Mouse (Mus musculus) cerebellum, postnatal 14 days (tissue): ENCODE measurements around the gene Camkmt.

ENCODE experiments used
- DNase-seq, 2 experiments: peaks; one replicate each; pipeline ENCODE4 v3.0.0; 2021; ENCODE audit warnings: mixed read lengths in 2 of 2

Camkmt gene

DNA sequence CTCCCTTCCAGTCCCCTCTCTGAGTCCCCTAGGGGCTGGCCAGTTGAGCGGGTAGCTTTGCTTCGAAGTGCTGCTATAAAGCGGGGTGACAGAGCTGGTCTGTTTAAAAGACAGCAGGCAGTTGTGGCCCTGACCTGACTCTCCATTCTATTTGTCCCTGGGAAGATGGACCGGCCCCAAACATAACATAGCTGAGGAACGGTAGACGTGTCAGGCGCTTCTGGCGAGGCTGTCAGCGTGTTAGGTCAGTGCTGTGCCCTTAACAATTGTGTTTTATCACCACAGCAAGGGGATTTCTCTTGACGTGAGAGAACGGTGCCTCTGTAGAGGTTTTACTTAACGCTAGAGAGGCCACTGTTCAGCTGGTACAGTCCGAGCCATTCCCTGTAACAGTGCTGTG lies 86.9 kb downstream of the Camkmt start:
- DNase-seq = no peak

DNA sequence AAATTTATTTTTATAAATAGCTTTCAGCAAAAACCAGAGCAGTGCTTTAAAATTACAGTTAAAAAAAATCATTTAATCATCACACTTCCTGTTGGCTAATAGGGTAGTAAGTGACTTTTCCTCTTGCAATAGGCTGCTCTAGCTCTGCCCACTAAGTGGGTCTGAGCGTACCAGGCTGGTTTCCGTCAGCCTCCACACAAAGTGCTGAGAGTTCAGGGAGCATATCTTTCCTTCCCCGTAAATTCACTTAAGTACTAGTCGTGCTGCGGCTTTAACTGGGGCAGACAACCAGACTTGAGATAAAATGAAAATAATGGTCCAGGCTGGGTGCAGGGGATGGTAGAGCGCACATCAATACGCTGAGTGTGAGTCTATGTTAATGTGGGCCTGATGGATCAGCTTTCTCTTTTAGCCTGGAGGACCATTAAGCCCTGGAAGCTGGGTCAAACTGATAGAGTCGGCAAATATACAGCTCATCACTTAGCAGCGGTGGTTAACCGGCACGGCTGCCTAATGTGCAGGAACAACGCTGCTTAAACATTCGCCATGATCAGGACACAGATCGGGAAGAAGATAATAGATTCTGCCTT lies 90.2 kb downstream of the Camkmt start:
- DNase-seq = no peak

DNA sequence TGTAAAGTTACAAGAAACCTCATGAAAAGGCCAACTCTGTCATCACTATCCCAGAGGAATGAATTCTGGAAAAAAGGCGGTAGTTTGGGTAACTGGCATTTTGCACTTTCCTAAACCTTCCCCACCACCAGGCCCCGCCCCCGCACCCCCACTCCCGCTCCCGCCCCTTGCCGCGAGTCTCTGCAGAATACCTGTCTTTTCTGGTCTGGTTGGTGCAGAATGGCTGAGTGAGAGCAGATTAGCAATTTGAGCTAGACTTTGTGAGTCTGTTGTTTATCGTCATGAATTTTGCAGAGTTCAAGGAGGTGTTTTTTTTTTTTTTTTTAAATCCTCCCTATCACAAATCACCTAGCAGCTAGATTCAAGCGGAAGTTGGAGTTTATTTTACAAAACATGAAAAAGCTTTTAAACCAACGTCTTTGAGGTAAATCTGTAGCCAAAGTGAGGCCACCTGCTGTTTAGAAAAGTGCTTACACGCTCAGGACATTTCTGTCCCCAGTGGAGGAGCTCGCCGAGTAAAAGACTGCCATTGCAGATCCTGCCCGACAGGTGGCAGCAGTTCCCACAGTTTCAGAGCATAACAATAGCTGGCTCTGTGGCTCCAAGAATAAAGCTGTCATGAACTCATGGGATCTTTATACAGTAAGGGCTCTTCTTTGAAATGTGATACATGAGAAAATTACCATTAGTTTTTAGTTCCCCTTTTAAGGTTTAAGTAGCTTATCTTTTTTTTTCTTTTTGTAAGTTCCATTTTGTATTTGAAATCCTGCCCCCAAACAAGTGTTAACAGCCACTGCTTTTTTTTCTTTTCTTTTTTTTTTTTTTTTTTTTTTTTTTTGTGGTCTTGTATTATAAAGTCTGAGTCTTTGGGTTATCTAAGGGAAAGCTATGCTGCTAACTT lies 99.1 kb downstream of the Camkmt start:
- peak; percentile 87 to 89 for DNase-seq

DNA sequence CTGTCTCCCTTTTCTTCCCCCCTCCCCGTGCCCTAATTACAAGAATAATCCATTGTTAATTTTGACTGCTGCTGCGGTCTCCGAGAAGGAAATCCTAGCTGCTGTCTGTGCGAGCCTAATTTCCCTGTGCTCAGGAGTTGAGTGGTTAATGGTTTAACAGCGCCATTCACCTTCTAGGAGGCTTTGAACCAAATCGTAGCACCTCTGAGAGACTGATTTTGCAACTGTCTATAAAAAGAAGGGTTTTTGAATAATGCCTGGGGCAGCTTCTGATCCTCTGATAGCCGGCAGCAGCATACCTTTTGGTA lies 99.7 kb downstream of the Camkmt start:
- peak in 1 of 2 experiments; percentile 7 for DNase-seq

DNA sequence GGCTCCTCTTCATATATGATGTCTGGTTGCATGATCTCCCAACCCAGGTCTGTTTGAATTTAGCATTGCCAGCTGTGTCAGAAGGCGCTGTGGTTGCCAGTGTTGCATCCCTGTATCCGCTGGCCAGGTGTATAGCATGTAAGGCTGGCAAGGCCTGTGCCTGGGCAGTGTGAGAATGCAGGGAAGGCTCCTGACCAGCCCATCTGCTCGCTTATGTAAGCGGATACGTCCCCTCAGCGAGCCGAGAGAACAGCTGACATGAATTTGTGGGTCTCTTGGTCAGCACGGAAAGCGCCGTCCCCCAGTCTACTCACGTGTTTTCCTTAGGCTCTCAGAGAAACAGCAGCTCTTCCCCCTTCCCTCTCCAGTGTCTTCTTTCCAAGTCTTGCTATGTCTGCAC lies 102.9 kb downstream of the Camkmt start:
- DNase-seq = no peak

DNA sequence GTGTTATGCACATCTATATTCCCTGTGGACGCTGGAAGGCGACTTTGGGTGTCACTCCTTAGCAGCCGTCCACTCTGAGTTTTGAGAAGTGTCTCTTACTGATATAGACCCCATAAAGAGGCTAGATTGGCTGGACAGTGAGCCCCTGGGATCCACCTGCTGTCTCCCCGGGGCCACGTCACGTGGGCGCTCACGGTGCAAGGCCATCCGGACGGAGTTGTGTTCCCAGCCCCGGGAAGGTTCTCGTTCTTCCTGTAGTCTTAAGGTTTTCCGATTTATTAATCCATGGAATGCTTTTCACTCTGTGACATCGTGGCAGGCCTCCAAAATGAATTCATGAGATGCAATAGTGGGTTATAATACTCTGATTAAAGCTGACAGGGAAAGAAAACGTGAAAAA lies 108.4 kb downstream of the Camkmt start:
- no peak for DNase-seq

DNA sequence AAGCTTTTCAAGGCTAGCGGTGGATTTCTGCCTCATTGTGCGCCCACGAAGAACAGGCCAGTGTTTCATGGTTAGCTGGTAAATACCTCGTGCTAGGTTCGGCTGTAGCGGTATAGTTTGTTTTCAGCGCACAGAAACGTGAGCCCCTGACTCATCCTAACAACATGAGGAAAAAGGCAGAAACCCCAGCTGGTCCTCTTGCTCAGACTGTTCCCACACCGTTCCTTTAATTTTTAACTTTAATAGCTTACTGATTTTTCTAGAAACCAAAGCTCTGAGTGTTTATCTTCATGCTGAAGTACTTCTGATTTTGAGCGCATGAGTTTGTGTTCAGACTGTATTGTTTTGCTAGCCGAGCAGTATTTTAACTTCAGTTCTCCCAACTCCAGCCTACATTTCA lies 109.0 kb downstream of the Camkmt start:
- DNase-seq = no peak

DNA sequence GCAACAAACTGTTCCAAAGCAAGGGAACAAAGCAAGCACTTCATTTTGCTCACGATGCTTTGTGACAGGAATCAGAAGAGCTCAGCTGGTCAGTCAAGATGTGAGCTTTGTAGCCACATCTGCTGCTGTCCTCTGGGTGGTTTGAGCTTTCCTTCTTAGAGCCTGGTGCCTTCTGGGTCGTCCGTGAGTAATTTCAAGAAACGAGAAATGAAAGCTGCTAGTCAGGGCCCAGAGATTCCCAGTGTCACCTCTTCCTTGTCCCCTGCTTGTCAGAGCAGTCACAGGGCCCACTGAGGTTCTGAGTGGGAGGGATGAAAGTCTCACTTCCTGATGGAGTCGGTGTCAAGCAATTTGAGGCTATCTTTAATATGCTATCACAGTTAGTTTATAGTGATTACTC lies 127.7 kb downstream of the Camkmt start:
- no peak for DNase-seq

DNA sequence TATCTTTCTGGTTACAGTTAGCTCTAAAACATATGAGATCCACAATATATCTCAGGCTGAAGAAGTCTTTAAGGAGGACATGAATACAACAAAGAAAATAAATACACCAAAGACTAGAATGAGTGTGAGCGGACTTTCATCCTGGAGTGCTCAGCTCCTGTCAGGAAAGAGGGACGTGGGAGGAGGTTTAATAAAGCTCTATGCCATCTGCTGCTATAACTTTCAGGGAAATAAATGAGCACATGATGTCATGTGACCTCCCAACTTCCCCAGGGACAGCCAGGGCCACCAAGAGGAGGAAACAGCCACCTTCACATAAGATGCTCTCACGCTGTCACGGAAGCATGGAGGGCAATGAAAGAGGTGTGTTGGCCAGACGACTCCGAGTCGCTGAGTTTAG lies 151.8 kb downstream of the Camkmt start:
- DNase-seq = no peak

DNA sequence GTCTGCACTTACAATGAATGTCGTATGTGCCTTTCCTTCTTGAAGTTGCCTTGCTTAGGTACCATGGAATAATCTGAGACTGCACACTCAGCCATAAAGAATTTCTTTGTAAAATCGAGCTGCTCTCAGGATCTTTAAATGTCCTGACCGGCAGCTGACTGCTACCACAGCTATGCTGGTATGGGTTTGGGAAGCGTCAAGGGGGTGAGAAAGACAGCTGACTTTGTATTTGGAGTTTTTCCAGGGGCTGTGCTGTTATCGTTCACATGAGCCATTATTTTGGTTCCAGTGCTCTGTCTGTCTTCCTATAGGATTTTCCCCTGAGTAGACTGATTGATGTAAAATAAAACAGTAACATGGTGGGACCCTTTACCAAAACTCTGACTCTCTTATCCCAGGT lies 158.6 kb downstream of the Camkmt start:
- DNase-seq = no peak

DNA sequence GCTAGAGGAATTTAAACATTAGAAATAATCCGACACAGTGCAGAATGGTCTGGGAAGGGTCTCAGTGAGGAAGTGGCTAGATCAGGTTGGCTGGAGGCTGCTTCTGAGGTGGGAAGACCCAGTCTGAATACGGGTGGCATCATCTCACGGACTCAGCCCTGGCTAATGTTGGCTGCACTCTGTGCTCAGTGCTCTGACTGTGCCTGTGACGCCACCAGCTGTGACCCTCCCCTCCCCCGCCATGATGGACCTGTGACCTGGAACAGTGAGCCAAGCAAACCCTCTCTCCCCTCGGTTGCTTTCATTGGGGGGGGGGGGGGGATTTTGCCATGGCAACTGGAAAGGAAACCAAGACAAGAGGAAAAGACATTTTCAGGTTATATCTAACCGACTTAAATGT lies 159.4 kb downstream of the Camkmt start:
- DNase-seq = peak in 1 of 2 experiments; percentile 13

DNA sequence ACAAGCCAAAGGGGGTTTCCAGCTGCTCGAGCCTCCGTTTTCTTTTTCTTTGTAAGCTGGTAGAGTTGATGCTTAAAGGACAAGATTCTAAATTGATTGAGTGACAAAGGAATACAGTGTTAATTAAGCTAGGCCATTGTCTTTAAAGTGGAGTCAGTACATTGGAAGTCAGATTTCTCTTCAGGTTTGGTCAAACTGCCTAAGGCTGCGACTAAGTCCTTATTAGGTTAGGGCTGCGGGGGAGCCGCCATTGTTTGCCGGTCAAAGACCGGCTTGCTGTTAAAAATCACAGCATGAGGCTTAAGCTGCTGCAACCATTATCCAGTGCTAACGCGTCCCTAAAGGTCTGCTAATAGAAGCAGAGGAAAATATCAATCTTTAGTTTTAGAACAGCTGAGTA lies 166.6 kb downstream of the Camkmt start:
- DNase-seq = no peak

DNA sequence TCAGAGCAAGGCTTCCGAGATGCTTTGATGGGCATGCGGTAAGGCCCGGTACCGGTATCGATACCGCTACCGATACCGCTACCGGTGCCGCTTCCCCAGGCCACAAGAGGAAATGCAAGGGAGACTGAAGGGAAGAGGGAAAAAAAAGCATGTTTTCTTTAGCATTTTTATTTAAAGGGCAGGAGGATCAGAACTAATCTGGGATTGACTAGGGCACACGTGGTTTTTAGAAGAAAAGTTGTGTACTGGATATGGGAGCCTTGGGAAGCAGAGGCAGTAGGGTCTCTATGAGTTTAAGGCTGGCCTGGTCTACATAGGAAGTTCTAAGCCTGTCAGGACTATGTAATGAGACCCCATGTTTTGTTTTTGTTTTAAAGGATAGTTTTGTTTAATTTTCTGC lies 167.0 kb downstream of the Camkmt start:
- DNase-seq = no peak

DNA sequence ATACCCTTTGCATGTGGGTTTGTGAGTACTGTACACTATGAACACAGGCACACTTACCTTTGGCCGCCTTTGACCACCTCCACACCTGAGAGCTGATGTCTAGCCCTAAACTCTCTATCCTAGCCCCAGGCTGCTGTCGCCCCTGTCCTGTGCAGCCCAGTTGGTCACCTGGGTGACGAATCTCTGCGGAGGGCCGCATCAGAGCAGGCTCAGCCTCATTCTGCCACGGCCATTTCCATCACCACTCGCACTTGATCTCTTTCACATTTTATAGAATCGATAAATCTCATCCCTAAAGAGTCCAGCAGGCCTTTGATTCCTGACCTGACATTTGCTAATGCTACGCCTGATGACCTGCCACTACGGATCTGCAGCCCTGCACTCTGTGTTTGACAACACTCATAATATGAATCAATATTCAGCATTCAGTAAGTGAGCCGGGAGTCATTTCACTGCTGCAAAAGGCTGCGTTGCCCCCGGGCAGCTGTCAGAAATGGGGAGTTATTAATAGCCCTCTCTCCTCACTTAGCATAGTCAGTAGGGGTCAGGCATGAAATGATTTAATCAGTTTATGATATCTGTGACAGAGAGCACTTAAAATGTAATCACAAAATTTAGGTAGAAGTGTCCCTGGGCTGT lies 168.5 kb downstream of the Camkmt start:
- DNase-seq = no peak

DNA sequence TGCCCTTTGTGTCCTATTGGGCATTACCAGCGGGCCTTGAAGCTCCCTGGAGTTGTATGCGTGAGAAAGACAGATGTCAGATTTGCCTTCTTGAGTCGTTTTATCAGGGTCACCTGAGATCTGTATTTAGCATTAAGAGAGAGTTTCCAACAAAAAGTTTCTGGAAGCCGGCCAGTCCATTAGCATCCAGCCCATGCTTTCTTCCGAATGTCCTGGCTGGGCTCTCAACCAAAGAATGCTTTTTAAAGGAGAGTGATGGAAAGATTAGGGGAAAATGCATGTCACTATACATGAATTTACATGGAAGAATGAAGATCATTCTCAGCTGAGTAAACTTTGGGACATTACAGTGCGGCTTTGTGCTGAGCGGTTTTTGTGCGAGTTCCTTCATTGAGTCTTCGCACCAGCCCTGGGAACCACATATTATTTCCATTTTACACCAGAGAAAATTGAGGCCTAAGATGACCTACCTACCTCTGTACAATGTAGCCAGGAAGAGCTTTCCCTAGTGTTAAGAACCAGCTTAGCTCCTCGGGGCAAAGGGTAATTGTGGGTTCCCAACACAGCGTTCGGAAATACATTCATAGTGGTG lies 176.6 kb downstream of the Camkmt start:
- DNase-seq = no peak

DNA sequence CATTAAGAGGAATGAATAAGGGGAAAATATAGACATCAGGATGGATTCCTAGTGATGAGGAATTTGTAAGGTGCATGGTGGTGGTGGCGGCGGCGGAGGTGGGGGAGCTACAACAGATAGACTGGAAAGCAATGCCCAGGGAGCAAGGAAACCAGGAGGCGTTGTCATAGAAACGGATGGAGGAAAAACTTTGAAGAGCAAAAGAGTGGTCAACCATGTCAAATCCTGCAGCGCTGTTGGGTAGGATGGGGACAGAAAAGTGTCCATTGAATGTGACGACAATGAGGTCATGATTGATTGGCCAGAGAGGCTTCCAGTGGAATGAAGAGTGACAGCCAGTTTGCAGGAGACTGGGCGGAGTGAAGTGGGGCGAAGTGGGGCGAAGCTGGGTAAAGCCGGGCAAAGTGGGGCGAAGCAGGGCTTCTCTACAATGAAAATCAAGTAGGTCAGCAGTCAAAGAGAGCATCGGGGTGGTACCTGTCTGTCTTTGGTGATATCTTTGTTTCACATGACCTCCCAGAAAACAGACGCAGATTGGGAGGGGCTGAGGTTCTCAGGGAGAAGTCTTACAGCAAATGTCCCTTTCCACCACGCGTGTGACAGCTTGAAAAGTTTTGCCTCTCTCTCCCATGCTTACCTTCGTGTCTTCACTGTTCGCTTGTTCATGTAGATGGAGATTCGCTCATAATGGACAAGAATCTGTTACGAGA lies 181.3 kb downstream of the Camkmt start:
- no peak for DNase-seq

DNA sequence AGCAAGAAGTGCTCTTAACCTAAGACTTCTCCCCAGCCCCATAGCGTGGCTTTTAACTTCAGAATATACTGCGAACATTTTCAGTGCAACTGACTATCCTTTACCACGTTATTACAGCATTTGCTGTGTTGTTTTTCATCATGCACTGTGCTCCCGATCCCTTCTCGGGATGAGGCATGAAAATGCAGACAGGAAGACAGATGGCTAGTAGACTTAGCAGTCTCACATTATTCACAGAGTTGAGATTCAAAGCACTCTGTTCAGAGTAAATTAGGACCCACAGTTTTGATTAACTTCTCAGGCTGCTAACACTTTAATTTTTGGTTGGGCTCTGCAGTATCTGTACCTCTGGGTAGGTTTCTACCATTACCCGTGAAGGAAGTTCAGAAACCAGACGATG lies 189.4 kb downstream of the Camkmt start:
- no peak for DNase-seq

DNA sequence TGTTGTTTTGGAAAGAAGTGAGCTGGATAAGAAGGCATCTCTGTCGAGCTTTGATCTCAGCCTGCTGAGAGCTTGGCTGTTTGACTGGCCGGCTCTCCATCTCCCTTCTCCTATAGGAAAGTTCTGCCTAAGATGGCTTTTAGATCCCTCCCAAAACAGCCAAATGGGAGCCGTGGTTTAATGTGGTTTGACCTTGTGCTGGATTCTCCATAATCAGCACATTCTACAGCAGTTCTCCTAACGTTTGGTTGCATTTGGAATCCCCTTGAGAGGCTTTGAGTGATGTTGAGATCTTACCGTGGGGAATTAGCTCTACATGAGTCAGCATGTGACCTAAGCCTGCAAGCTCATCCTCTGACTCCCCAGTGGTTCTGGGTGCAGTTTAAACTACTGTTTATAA lies 192.1 kb downstream of the Camkmt start:
- no peak for DNase-seq

DNA sequence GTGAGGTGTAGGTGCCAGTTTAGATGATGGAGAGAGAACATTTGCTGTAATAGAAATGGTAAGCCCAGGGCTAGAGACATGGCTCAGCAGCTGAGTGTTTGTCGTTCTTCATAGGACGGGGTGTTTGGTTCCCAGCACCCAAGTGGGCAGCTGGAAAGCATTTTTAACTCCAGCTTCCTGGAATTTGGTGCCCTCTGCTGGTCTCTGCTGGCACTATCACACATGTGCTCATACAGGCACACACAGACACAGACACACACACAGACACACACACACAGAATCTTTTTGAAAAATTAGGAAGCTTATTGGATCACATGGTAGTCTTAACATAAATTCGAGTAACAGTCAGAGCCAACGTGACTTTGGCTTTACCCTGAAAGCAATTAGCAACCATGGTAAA lies 200.8 kb downstream of the Camkmt start:
- DNase-seq = peak in 1 of 2 experiments; percentile 22

DNA sequence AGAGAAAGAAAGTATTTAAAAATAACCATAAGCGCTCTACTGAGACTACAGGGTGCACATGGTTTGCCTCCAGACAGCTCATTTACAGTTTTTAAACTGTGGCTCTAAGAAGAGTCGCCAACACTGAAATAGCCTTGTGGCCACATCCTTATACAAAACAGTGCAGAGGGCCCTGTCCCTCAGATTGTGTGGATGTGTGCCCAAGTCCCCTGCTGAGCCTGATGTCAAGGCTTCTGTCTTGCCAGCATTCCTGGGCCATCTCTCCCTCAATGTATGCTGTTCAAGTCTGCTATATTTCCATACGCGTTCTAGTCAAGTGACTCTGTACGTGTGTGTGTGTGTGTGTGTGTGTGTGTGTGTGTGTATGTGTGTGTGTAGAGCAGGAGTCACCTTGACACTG lies 201.2 kb downstream of the Camkmt start:
- DNase-seq = peak; percentile 74 to 77

DNA sequence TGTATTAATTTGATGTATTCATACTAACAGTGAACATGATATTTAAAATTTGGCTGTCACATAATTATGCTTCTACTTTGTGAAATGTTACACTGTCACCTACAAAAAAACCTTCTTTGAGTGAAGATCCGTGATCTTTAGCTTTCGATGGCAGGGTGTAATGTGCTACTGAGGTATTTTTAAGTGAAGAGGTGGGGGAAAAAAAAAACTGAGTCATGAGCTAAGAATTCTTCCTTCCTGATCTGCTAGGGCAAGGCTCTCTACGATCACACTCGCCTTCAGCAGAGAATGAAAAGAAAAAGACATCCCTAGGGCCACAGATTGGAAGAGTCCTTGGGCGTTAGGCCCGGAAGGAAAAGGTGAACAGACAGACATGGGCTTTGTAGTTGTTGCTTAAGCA lies 201.9 kb downstream of the Camkmt start:
- no peak for DNase-seq

DNA sequence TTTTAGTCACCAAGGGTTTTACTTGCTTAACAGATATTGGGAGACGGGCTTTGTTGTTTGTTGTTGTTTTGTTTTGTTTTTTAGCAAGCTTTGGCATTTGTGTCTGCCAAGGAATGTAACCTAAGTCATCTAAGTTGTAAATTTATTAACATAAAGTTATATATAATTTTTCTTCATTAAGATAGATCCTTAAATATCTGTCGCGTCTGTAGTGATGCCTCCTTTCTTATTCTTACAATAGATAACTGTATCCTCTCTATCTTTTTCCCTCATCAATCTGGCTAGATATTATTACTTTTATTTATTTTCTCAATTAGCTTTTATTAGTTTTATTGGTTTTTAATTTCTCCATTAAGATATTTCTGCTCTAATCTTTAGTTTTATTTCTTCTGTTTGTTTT lies 213.3 kb downstream of the Camkmt start:
- DNase-seq = no peak

DNA sequence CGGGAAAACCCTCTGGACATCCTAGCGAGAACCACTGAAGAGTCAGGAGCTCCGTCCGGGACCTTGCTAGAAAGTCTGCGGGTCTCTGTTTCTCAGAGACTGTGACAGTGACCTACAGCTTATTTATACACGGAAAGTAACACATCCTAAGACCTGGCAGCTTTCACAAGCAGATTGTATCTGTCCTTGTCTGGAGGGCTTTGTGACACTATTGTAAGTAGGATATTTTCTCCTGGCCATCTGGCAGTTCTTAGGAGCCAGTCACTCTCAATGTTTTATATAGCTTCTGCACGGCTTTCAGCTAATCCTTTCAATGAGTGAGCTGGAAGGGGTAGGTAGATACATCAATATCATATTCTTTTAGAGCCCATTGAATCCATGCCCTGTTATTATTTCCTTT lies 218.2 kb downstream of the Camkmt start:
- peak in 1 of 2 experiments; percentile 36 for DNase-seq
